Mouse (Mus musculus) embryonic fibroblast, embryonic 13.5 days (primary cell): ENCODE measurements at regions not wholly inside any gene's neighbourhood (a gene's known extent, or its start where the extent isn't known, plus 50 kb on each side); places are given as distances from the start of the nearest gene placed in this dataset.

Experiments used
- CTCF ChIP-seq: IDR thresholded peaks from 2 replicates; pipeline ENCODE4 v1.5.1; 2011; ENCODE audit warnings: mild to moderate bottlenecking, control low read depth, low read length, moderate library complexity, borderline replicate concordance; ENCODE audit not compliant: insufficient read depth
- POLR2A ChIP-seq: IDR thresholded peaks from 2 replicates; pipeline ENCODE4 v1.6.1; 2011; ENCODE audit warnings: low read depth, mild to moderate bottlenecking, control low read depth, low read length, moderate library complexity

- TF ChIP-seq POLR2A (no peak), CTCF (no peak)
Measured at GRCm38 (mm10) chr2:128272789-128273188, 147.0 kb downstream of the Bcl2l11 start.
